Mouse (Mus musculus) limb, embryonic 15.5 days (tissue): ENCODE results near the gene Itgb2. TPM values are rescaled to one million over a fixed set of nuclear protein-coding genes. Genes with fewer than 3 reads are reported as not detected.

Experiments
- ATAC-seq: fragments of 200-750 bp; cut with Nextera tagmentation; 2 replicates; pipeline ENCODE4 v1.8.0; 2017; ENCODE audit warnings: low read depth, moderate TSS enrichment; ENCODE audit not compliant: insufficient number of reproducible peaks, low FRiP score, low TSS enrichment
- H3K27ac ChIP-seq: fragments of 300-500 bp; sonication (generic); 2 replicates; pipeline ENCODE4 v1.5.1; 2015; ENCODE audit warnings: moderate library complexity, mild to moderate bottlenecking, inconsistent platforms
- H3K27me3 ChIP-seq: fragments of 300-500 bp; sonication (generic); 2 replicates; pipeline ENCODE4 v1.6.1; 2015; ENCODE audit warnings: inconsistent platforms
- H3K36me3 ChIP-seq: fragments of 300-500 bp; sonication (generic); 2 replicates; pipeline ENCODE4 v1.6.1; 2015; ENCODE audit warnings: inconsistent platforms
- H3K4me1 ChIP-seq: fragments of 300-500 bp; sonication (generic); 2 replicates; pipeline ENCODE4 v1.6.1; 2015; ENCODE audit warnings: inconsistent platforms
- H3K4me2 ChIP-seq: fragments of 300-500 bp; sonication (generic); 2 replicates; pipeline ENCODE4 v1.6.1; 2015; ENCODE audit warnings: mild to moderate bottlenecking, inconsistent platforms
- H3K4me3 ChIP-seq: fragments of 300-500 bp; sonication (generic); 2 replicates; pipeline ENCODE4 v1.5.1; 2015; ENCODE audit warnings: mild to moderate bottlenecking, inconsistent platforms
- H3K9ac ChIP-seq: fragments of 300-500 bp; sonication (generic); 2 replicates; pipeline ENCODE4 v1.6.1; 2015; ENCODE audit warnings: inconsistent platforms
- H3K9me3 ChIP-seq: fragments of 300-500 bp; sonication (generic); 2 replicates; pipeline ENCODE4 v1.6.1; 2016; ENCODE audit warnings: inconsistent platforms
- WGBS: fragments of 180-500 bp; shearing (Covaris S2); methylation state at CpG from one replicate; pipeline ENCODE4 v1.1.7; 2015; 5-methylcytosine and 5-hydroxymethylcytosine counted together
- polyA plus RNA-seq: library from polyadenylated mRNA; unstranded; fragments of >200 nt; fragmentation: Nextera tagmentation; extraction: Ambion mirVana; gene quantifications from 2 replicates; pipeline ENCODE4 v1.2.1, GENCODE M21; 2015

Itgb2 gene
- polyA plus RNA-seq, 1 experiment from 2014 or later: 3.5 TPM

GRCm38 (mm10) chr10:77519191-77519590, 10.9 kb upstream of the Itgb2 start:
- WGBS: 75% methylated on average over 3 of the region's 3 CpGs
- no peak overlapping the region for H3K4me2 ChIP-seq

DNA sequence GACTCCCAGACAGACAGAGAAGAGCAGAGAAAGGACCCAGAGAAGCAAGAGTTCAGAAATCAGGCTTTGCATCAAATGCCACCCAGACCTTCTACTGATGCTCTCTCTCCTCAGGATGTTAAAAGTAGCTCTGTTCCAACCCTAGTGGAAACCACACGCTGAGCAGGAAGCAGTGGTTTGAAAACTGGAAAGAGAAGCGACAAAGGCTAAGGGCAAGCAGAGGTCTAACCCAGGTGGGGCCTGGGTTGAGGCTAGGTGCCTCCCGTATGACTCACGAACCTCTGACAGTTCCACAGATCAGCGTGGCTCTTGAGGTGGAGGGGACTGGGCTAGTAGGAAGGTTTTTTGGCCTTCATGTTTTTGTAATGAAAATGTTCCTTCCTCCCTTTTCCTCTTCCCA, 9.6 kb upstream of the Itgb2 start:
- WGBS: 73% methylated on average over 5 of the region's 5 CpGs
- Histone ChIP-seq H3K9ac (no peak overlapping the region), H3K4me3 (no peak overlapping the region), H3K9me3 (no peaks in the 10 kb centered on the region), H3K36me3 (no peaks in the 10 kb centered on the region), H3K4me1 (peaks cover 24% of the 10 kb centered on the region), H3K27ac (no peak overlapping the region), H3K4me2 (no peak overlapping the region), H3K27me3 (no peaks in the 10 kb centered on the region)
- no peak for ATAC-seq

More at GRCm38 (mm10) chr10:77519191-77519590, 10.9 kb upstream of the Itgb2 start:
- Histone ChIP-seq H3K27me3 (no peaks in the 10 kb centered on the region), H3K27ac (no peak overlapping the region), H3K9me3 (no peaks in the 10 kb centered on the region), H3K4me1 (peaks cover 33% of the 10 kb centered on the region), H3K9ac (no peak overlapping the region), H3K36me3 (peaks cover 3% of the 10 kb centered on the region; the same call in 1 of the 2 replicates), H3K4me3 (no peak overlapping the region)
- ATAC-seq: no peak

DNA sequence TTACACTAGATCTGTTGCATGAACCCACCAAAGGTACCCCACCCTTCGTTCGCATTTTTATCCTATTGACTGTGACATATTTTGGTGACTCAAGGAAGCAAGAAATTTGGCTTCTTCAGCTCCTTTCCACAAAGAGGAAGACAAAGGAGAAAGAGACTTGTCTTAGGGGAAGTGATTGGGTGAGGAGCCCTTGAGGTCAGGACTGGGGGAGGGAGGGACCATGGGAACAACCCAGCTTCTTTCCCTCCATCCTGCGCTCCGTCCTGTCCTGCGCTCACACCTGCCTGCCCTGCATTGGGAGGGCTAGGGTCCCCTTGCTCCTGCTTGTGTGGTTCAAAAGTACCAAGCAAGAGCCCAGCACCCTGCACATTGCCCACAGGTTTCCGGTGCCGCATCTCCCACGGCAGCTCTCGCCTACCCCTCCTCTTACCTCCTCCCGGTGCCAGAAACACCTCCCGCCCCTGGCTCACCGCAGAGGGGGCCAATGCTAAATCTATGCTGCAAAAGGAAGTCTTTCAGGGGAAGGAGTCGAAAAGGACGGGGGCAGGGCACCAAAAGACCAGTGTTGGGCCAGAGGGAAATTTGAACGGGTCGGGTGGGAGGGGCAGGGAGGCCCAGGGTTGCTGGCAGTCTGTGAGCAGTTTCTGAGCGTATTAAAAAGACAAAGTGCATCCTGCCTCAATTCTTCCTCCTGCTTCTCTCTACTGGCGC, 7.9 kb upstream of the Itgb2 start:
- no peaks in the 10 kb centered on the region for H3K27me3 ChIP-seq
- H3K4me1 ChIP-seq: peaks cover 12% of the 10 kb centered on the region
- no peaks in the 10 kb centered on the region for H3K36me3 ChIP-seq
- no peaks in the 10 kb centered on the region for H3K9me3 ChIP-seq
- WGBS: 14% methylated on average over 18 of the region's 18 CpGs
- H3K4me3 ChIP-seq: peak overlapping the region; percentile 26
- H3K4me2 ChIP-seq: peak overlapping the region; percentile 44
- H3K27ac ChIP-seq: no peak overlapping the region
- H3K9ac ChIP-seq: peak overlapping the region; percentile 23; the same call in 1 of the 2 replicates
- peak; percentile 56; the same call in 1 of the 2 replicates for ATAC-seq

DNA sequence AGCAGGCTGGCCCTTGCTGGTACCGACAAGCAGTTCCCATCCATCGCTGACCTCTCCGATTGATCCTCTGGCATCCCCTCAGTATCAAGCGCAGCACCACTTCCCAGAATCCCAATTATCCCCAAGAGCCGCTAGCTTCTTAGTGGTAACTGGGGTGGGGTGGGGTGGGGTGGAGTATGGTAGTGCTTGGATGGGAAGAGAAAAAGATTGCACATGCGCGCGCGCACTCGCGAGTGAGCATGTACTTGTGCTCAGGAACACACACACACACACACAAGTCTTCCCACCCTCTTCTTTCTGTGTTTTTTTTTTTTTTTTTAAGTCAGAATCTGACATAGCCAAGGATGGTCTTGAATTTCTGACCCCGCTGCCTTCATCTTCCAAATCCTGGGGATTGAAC, 7.3 kb upstream of the Itgb2 start:
- Histone ChIP-seq H3K4me3 (peak overlapping the region; percentile 26), H3K27ac (no peak overlapping the region), H3K9me3 (no peaks in the 10 kb centered on the region), H3K27me3 (no peaks in the 10 kb centered on the region), H3K9ac (peak overlapping the region; percentile 23; the same call in 1 of the 2 replicates), H3K4me1 (peaks cover 9% of the 10 kb centered on the region), H3K4me2 (peak overlapping the region; percentile 44), H3K36me3 (no peaks in the 10 kb centered on the region)
- WGBS: 55% methylated on average over 12 of the region's 12 CpGs
- ATAC-seq: no peak

DNA sequence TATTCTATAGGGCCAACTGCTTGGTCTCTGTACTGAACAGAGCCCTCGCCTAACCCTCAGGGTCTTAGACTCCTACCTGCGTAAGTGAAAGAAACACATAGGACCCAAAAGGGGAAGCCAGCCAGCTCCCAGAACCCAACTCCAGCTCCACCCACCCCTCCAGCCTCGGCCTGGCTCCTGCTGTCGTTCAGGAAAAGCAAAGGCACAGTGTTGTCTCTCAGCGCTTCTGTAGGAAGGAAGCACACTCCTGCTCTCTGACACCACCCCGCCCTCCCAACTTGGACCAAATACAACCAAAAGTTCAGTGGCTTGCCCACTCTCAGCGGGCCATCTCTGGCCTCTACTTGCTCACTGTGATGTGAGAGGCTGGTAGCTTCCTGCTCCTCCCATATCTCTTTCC, 6.7 kb upstream of the Itgb2 start:
- Histone ChIP-seq H3K4me2 (no peak overlapping the region), H3K9me3 (no peaks in the 10 kb centered on the region), H3K27me3 (no peaks in the 10 kb centered on the region), H3K4me1 (peaks cover 9% of the 10 kb centered on the region), H3K9ac (no peak overlapping the region), H3K36me3 (no peaks in the 10 kb centered on the region), H3K4me3 (no peak overlapping the region), H3K27ac (no peak overlapping the region)
- 76% methylated on average over 7 of the region's 7 CpGs for WGBS
- ATAC-seq: no peak

DNA sequence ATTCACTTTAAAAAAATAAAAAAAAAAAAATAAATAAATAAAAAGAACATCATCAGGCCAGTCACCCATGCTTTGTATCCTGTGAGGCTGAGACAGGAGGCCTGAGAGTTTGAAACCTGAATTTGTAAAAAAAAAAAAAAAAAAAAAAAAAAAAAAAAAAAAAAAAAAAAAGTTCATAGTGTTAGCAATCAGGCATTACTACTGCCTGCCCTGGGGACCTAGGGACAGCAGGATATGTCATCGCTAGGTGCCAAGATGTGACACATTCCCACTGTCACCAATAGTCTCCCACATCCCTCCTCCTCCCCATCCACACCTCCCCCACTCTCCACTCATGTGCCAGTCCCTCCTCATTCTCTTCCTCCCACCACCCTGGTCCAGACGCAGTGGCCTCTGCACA, 3.6 kb upstream of the Itgb2 start:
- WGBS: 81% methylated on average over 2 of the region's 2 CpGs
- H3K27ac ChIP-seq: no peak overlapping the region
- H3K27me3 ChIP-seq: no peaks in the 10 kb centered on the region
- H3K4me1 ChIP-seq: peaks cover 9% of the 10 kb centered on the region
- no peaks in the 10 kb centered on the region for H3K9me3 ChIP-seq
- no peak overlapping the region for H3K4me2 ChIP-seq
- no peak for ATAC-seq
- no peak overlapping the region for H3K4me3 ChIP-seq
- no peaks in the 10 kb centered on the region for H3K36me3 ChIP-seq
- no peak overlapping the region for H3K9ac ChIP-seq

- Histone ChIP-seq H3K4me3 (no peak overlapping the region), H3K27me3 (no peaks in the 10 kb centered on the region), H3K4me1 (no peaks in the 10 kb centered on the region), H3K9me3 (no peaks in the 10 kb centered on the region), H3K4me2 (no peak overlapping the region), H3K27ac (no peak overlapping the region), H3K9ac (no peak overlapping the region), H3K36me3 (no peaks in the 10 kb centered on the region)
- 86% methylated on average over 6 of the region's 6 CpGs for WGBS
- ATAC-seq: no peak
These were observed 1.4 kb upstream of the Itgb2 start for GRCm38 (mm10) chr10:77528634-77529033.

DNA sequence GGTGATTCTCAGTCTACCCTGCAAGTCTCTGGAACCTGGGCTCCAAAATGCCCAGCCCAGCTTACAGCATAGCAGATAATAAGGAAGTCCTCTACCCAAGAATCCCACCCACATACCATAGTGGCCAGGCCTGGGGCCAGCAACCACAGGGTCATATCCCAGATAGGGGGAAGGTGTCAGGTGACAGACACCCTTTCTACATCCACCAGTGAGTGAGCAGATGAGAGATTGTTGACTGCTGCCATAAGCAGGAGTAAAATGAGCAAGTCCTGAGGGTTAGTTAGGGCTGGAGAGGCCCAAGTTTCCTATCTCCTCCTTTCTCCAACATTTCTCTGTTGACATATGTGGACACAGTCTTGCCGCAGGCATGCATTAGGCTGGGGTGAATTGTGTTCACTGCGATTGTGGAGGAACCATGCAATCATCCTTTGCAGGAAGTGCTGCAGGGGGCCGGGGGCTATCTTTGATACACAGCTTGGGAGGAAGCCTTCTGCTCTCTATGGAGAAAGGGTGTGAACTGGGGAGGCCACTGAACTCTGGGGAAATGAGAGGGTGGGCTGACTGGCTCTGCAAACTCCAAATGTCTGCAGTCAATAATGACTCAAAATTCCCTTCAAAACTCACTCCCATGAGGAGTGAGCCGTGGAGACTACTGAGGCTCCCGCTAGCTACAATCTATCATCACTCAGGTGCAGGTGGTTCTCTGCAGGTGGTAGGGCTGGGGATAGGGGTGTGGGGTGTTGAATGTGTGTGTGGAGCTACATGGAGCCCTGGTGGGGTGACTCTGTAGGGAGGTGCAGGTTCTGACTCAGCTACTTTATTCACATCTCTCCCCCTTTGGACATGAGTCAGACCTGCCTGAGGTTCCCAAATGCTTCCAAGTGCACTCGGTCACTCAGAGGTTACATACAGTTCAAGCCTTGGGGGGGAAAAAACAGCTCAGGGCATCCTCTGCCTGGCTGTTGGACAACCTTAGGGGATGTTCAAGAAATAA, 1.3 kb downstream of the Itgb2 start:
- Histone ChIP-seq H3K36me3 (no peaks in the 10 kb centered on the region), H3K9ac (no peak overlapping the region), H3K27me3 (no peaks in the 10 kb centered on the region), H3K4me2 (no peak overlapping the region), H3K27ac (no peak overlapping the region), H3K9me3 (no peaks in the 10 kb centered on the region), H3K4me3 (no peak overlapping the region), H3K4me1 (no peaks in the 10 kb centered on the region)
- ATAC-seq: no peak
- WGBS: 61% methylated on average over 6 of the region's 6 CpGs

DNA sequence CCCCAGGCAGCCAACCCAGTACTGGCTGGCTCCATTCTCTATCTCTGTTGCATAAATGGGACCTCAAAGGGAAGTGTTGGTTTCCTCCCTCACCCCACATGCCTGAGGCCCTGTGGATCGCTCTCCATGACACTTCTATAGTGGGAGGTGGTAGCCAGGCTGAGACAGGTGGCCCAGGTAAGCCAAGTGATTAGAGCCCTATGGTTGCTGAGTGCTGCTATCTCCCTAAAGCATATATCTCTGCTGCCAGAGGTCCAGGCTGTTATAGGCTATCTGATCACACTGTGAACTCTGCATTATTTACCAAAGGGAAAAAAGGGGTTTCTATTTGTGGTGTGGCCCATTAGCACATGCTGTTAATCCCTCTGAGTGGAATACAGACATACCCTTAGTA, 2.0 kb downstream of the Itgb2 start:
- no peak for ATAC-seq
- Histone ChIP-seq H3K4me3 (no peak overlapping the region), H3K9ac (no peak overlapping the region), H3K4me2 (no peak overlapping the region), H3K9me3 (no peaks in the 10 kb centered on the region), H3K27me3 (no peaks in the 10 kb centered on the region), H3K36me3 (no peaks in the 10 kb centered on the region), H3K4me1 (no peaks in the 10 kb centered on the region), H3K27ac (no peak overlapping the region)
- WGBS: 79% methylated on average over 1 of the region's 1 CpGs

DNA sequence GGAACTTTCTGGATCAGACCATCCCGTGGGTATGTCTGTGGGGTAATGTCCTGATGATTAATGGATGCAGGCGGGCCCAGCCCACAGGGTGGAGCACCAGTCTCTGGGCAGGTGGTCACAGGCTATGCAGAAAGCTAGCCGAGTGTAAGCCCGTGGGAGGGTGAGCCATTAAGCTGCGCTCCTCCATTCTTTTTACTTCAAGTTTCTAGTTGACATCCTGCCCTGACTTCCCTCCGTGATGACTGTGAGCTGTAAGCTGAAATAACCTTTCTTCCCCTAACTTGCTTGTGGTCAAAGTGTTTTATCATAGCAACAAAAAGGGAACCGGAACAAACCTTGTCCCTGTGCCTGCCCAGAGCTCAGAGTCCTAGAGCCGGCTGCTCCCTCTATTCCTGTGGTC, 6.7 kb downstream of the Itgb2 start:
- Histone ChIP-seq H3K9me3 (no peaks in the 10 kb centered on the region), H3K27ac (no peak overlapping the region), H3K9ac (no peak overlapping the region), H3K36me3 (no peaks in the 10 kb centered on the region), H3K27me3 (no peaks in the 10 kb centered on the region), H3K4me3 (no peak overlapping the region), H3K4me1 (no peaks in the 10 kb centered on the region), H3K4me2 (no peak overlapping the region)
- WGBS: 67% methylated on average over 8 of the region's 8 CpGs
- ATAC-seq: no peak

DNA sequence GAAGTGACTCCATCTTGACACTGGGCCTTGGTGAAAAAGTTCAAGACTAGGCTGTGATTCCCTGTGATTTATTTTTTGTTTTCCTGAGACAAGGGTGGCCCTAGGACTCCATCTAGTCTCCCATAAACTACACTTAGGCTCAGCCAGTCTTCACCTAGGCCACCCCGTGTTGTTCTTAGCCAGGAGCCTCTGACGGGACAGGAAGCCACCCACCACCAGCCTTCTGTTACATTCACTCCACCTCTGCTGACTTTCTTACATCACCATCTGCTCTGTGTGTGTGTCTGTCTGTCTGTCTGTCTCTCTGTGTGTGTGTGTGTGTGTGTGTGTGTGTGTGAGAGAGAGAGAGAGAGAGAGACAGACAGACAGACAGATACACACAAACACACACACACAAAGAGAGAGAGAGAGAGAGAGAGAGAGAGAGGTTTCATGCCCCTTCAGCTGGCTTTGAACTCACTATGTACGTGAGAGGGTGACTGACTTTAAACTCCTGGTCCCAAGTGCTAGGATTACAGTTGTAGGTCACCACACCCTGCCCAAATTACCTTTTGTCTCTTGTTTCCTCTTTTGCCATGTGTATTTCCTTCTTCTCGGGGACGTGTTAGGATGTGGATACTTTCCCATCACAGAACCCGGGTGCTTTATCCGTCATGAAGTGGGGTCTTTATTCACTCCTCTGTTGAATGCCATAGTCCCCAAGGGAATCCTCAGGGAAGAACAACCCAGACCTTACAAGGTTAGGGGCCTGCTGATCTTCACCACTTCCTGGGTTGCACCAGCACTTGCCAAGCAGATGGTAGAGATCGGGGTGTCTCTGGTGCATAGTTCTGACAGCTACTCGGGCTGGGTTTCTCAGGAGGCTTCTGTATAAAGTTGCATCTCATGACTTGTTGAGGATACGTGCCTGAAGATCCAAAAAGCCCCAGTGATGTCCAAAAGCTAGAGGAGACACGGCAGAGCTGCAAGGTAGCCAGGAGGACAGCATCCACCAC, 7.5 kb downstream of the Itgb2 start:
- ATAC-seq: no peak
- WGBS: 83% methylated on average over 11 of the region's 11 CpGs
- Histone ChIP-seq H3K9ac (no peak overlapping the region), H3K4me3 (no peak overlapping the region), H3K9me3 (no peaks in the 10 kb centered on the region), H3K4me2 (no peak overlapping the region), H3K27ac (no peak overlapping the region), H3K36me3 (no peaks in the 10 kb centered on the region), H3K27me3 (no peaks in the 10 kb centered on the region), H3K4me1 (no peaks in the 10 kb centered on the region)
